ENCODE assay signal across 28 mouse cellular contexts in the genomic region with DNA sequence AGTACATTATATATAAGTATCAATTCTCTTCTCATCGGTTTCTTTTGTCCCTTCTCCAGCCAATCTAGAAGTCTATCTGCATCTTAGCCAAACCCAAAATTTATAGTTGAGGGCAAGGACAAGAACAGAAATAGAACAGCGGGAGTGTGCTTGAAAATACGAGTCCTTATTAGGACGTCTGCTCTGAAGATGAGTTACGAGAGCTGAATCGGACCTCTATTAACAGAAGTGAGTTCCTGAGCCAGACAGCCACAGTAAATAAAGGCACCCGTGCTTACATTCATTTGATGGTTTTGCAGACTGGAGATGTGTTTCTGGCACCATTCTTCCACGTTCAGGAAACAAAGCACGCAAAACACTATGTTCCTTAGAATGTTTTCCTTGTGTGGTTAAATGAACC.
DNase-seq lines count a peak whose midpoint lies in the region; ATAC-seq and TF ChIP-seq lines count a peak whose summit lies in the region.
"Had no signal": no experiment of that assay in that cellular context is flagged by ENCODE, and none has a peak within 500 bp of the region (broad histone marks: within the 10 kb centered on the region; RNA-seq: fewer than 3 reads in every experiment).

No protein-coding gene starts in this region.

- H3K27ac ChIP-seq in kidney, embryonic 15.5 days, result no peak overlapping the region
- no peak overlapping the region for H3K27ac ChIP-seq in lung, postnatal 0 days (ENCODE audit: low read length)
- no peak overlapping the region for H3K27ac ChIP-seq in intestine, postnatal 0 days (ENCODE audit: low read depth, low read length)
- H3K27ac ChIP-seq: forebrain, embryonic 13.5 days; hindbrain, embryonic 10.5 days; hindbrain, embryonic 15.5 days; liver, embryonic 13.5 days; macrophage; midbrain, embryonic 13.5 days; neural tube, embryonic 13.5 days had no signal

- ATAC-seq in kidney, embryonic 15.5 days (replicated peaks; ENCODE audit: low FRiP score), result no peak
- no peak; the same call in 1 of the 2 replicates for ATAC-seq in lung, postnatal 0 days
- no peak for ATAC-seq in intestine, postnatal 0 days
- ATAC-seq: forebrain, embryonic 13.5 days; inflammation-experienced regulatory T-cells, adult 6 months; midbrain, embryonic 13.5 days had no signal

- no peak for TF ChIP-seq EP300 in lung, postnatal 0 days (IDR thresholded peaks at IDR 0.05)

- no peaks in the 10 kb centered on the region for H3K9me3 ChIP-seq in kidney, embryonic 15.5 days (replicated peaks)
- H3K9me3 ChIP-seq in lung, postnatal 0 days (ENCODE audit: low read length), result no peaks in the 10 kb centered on the region
- H3K9me3 ChIP-seq in intestine, postnatal 0 days (ENCODE audit: control insufficient read depth), result no peaks in the 10 kb centered on the region
- H3K9me3 ChIP-seq: forebrain, embryonic 13.5 days; hindbrain, embryonic 10.5 days; hindbrain, embryonic 15.5 days; liver, embryonic 13.5 days; lung, embryonic 15.5 days; midbrain, embryonic 13.5 days; neural tube, embryonic 13.5 days had no signal

- H3K36me3 ChIP-seq in kidney, embryonic 15.5 days, result no peaks in the 10 kb centered on the region
- no peaks in the 10 kb centered on the region for H3K36me3 ChIP-seq in lung, postnatal 0 days (ENCODE audit: insufficient read depth, low read length)
- H3K36me3 ChIP-seq in intestine, postnatal 0 days (ENCODE audit: control insufficient read depth, insufficient read depth), result no peaks in the 10 kb centered on the region
- H3K36me3 ChIP-seq: hindbrain, embryonic 10.5 days; hindbrain, embryonic 15.5 days; liver, embryonic 13.5 days; lung, embryonic 15.5 days; midbrain, embryonic 13.5 days; neural tube, embryonic 13.5 days had no signal

- peak overlapping the region; percentile 21; the same call in 1 of the 2 replicates for H3K4me2 ChIP-seq in kidney, embryonic 15.5 days
- no peak overlapping the region for H3K4me2 ChIP-seq in lung, postnatal 0 days (replicated peaks; ENCODE audit: low read depth, low read length)
- H3K4me2 ChIP-seq in intestine, postnatal 0 days (replicated peaks; ENCODE audit: low read depth), result peak overlapping the region; percentile 6; the same call in 1 of the 2 replicates
- H3K4me2 ChIP-seq: forebrain, embryonic 13.5 days; heart, embryonic 11.5 days; hindbrain, embryonic 15.5 days; liver, embryonic 13.5 days; lung, embryonic 15.5 days; midbrain, embryonic 13.5 days; neural tube, embryonic 13.5 days had no signal

- TF ChIP-seq CTCF in lung, postnatal 0 days (IDR thresholded peaks at IDR 0.05), result no peak
- TF ChIP-seq CTCF in intestine, postnatal 0 days (IDR thresholded peaks at IDR 0.05; ENCODE audit: low read depth), result no peak

- no peak for DNase-seq in kidney, adult 9 months
- DNase-seq in lung, postnatal 0 days (ENCODE audit: low spot score), result peak; percentile 4
- DNase-seq in lung, postnatal 25 days (ENCODE audit: low spot score), result no peak
- no peak for DNase-seq in gastrocnemius, postnatal 36 days
- DNase-seq in adrenal gland, postnatal 4 days (ENCODE audit: low spot score in 2 of 2), result no peak
- DNase-seq: adrenal gland, postnatal 25 days; B cell, adult 2 months; cerebellum, adult 18-20 months; cerebellum, postnatal 10 days; gastrocnemius, postnatal 10 days; heart, adult 18-20 months; heart, postnatal 14 days; layer of hippocampus, postnatal 36 days; left cerebral cortex, postnatal 4 days; liver, embryonic 13.5 days; right cerebral cortex, postnatal 4 days; thymus, postnatal 14 days had no signal

- H3K4me1 ChIP-seq in kidney, embryonic 15.5 days, result 0 out of 2 replicates have a peak, but pooled peaks cover 3% of the 10 kb centered on the region
- H3K4me1 ChIP-seq in lung, postnatal 0 days (ENCODE audit: insufficient read depth, low read depth, low read length), result no peaks in the 10 kb centered on the region
- no peaks in the 10 kb centered on the region for H3K4me1 ChIP-seq in intestine, postnatal 0 days (replicated peaks; ENCODE audit: control insufficient read depth, insufficient read depth, low read length)
- H3K4me1 ChIP-seq: forebrain, embryonic 13.5 days; hindbrain, embryonic 10.5 days; hindbrain, embryonic 15.5 days; liver, embryonic 13.5 days; lung, embryonic 15.5 days; midbrain, embryonic 13.5 days; neural tube, embryonic 13.5 days had no signal

- H3K27me3 ChIP-seq in kidney, embryonic 15.5 days, result no peaks in the 10 kb centered on the region
- no peaks in the 10 kb centered on the region for H3K27me3 ChIP-seq in lung, postnatal 0 days (replicated peaks; ENCODE audit: insufficient read depth, low read length)
- no peaks in the 10 kb centered on the region for H3K27me3 ChIP-seq in intestine, postnatal 0 days (replicated peaks; ENCODE audit: control insufficient read depth, insufficient read depth, low read length)
- H3K27me3 ChIP-seq: forebrain, embryonic 13.5 days; hindbrain, embryonic 15.5 days; liver, embryonic 13.5 days; lung, embryonic 15.5 days; midbrain, embryonic 13.5 days; neural tube, embryonic 13.5 days had no signal

- H3K9ac ChIP-seq in kidney, embryonic 15.5 days, result no peak overlapping the region
- no peak overlapping the region for H3K9ac ChIP-seq in lung, postnatal 0 days (replicated peaks; ENCODE audit: low read depth)
- no peak overlapping the region for H3K9ac ChIP-seq in intestine, postnatal 0 days (ENCODE audit: low read depth, low read length)
- H3K9ac ChIP-seq: forebrain, embryonic 13.5 days; hindbrain, embryonic 15.5 days; liver, embryonic 13.5 days; lung, embryonic 15.5 days; midbrain, embryonic 13.5 days; neural tube, embryonic 13.5 days had no signal

- WGBS in kidney, embryonic 15.5 days, result 50% methylated on average over 9 of the region's 9 CpGs
- 54% methylated on average over 9 of the region's 9 CpGs for WGBS in lung, postnatal 0 days
- 50% methylated on average over 9 of the region's 9 CpGs for WGBS in intestine, postnatal 0 days

- intact Hi-C loops in gastrocnemius, postnatal 36 days (cut with DNase I), result no loop called here

- no peak overlapping the region for H3K4me3 ChIP-seq in kidney, embryonic 15.5 days (replicated peaks)
- H3K4me3 ChIP-seq in lung, postnatal 0 days (ENCODE audit: low read depth, low read length), result no peak overlapping the region
- H3K4me3 ChIP-seq in intestine, postnatal 0 days (ENCODE audit: low read depth, low read length), result no peak overlapping the region
- H3K4me3 ChIP-seq: forebrain, embryonic 13.5 days; hindbrain, embryonic 10.5 days; hindbrain, embryonic 15.5 days; liver, embryonic 13.5 days; lung, embryonic 15.5 days; midbrain, embryonic 13.5 days; neural tube, embryonic 13.5 days had no signal
